Mouse (Mus musculus) brain, embryonic 14.5 days (tissue): ENCODE measurements around the gene Bmpr1a.

Source experiments
- CTCF ChIP-seq: fragments of 200-500 bp; IDR thresholded peaks from 2 replicates; pipeline ENCODE4 v1.5.1; 2012; ENCODE audit warnings: inconsistent platforms, mild to moderate bottlenecking, moderate library complexity, borderline replicate concordance; ENCODE audit not compliant: insufficient read depth, insufficient read length; ENCODE audit errors: extremely low read depth
- POLR2A ChIP-seq: fragments of 200-500 bp; IDR thresholded peaks from 2 replicates; pipeline ENCODE4 v1.6.1; 2012; ENCODE audit warnings: mild to moderate bottlenecking, inconsistent platforms, borderline replicate concordance; ENCODE audit not compliant: poor library complexity, insufficient read depth, insufficient read length, severe bottlenecking; ENCODE audit errors: extremely low read depth

GRCm38 (mm10) chr14:34486169-34486568, 17.0 kb downstream of the Bmpr1a start:
- TF ChIP-seq POLR2A (no peak), CTCF (no peak)
